Mouse (Mus musculus) myocyte (in vitro differentiated cells): ENCODE measurements around the gene Acer2. TPM values are rescaled to one million over a fixed set of nuclear protein-coding genes. Genes with fewer than 3 reads are reported as not detected.

Experiments
- H3K27me3 ChIP-seq: one replicate; pipeline ENCODE4 v1.6.1; 2011; ENCODE audit not compliant: control insufficient read depth, insufficient read depth, insufficient read length
- H3K36me3 ChIP-seq: one replicate; pipeline ENCODE4 v1.6.1; 2011; ENCODE audit not compliant: control insufficient read depth, insufficient read depth
- H3K4me2 ChIP-seq: one replicate; pipeline ENCODE4 v1.6.1; 2011; ENCODE audit warnings: low read depth, control low read depth
- H3K4me3 ChIP-seq: one replicate; pipeline ENCODE4 v1.5.1; 2011; ENCODE audit warnings: mild to moderate bottlenecking, control low read depth, moderate library complexity
- H3K79me2 ChIP-seq: one replicate; pipeline ENCODE4 v1.6.1; 2011; ENCODE audit not compliant: control insufficient read depth, insufficient read depth
- H3ac ChIP-seq: one replicate; pipeline ENCODE4 v1.6.1; 2011; ENCODE audit not compliant: control insufficient read depth, insufficient read length
- CEBPB ChIP-seq: IDR thresholded peaks from 2 replicates; pipeline ENCODE4 v1.6.1; 2011; ENCODE audit warnings: mild to moderate bottlenecking, moderate library complexity; ENCODE audit not compliant: poor library complexity, insufficient read depth, severe bottlenecking
- E2F4 ChIP-seq: IDR thresholded peaks from one replicate; pipeline ENCODE4 v1.6.1; 2011; ENCODE audit warnings: mild to moderate bottlenecking, control low read depth, moderate library complexity; ENCODE audit not compliant: insufficient read depth
- MAX ChIP-seq: IDR thresholded peaks from one replicate; pipeline ENCODE4 v1.6.1; 2011; ENCODE audit warnings: low read depth, mild to moderate bottlenecking, control low read depth
- MYOD1 ChIP-seq, 3 experiments: IDR thresholded peaks; one replicate each; pipeline ENCODE4 v1.6.1; 2011; ENCODE audit warnings: control low read depth in 2 of 3, low read depth in 2 of 3, mild to moderate bottlenecking in 2 of 3, moderate library complexity in 1 of 3; ENCODE audit not compliant: insufficient read length in 2 of 3, control insufficient read depth in 1 of 3
- MYOG ChIP-seq, 3 experiments: IDR thresholded peaks; one replicate each; pipeline ENCODE4 v1.6.1; 2011; ENCODE audit warnings: control low read depth in 2 of 3, low read depth in 2 of 3, mild to moderate bottlenecking in 2 of 3; ENCODE audit not compliant: insufficient read length in 2 of 3, control insufficient read depth in 1 of 3, insufficient read depth in 1 of 3
- POLR2A ChIP-seq: IDR thresholded peaks from one replicate; pipeline ENCODE4 v1.6.1; 2011; ENCODE audit warnings: low read depth, mild to moderate bottlenecking, control low read depth, moderate library complexity; ENCODE audit not compliant: insufficient read length
- POLR2AphosphoS2 ChIP-seq: IDR thresholded peaks from one replicate; pipeline ENCODE4 v1.6.1; 2011; ENCODE audit warnings: low read depth, control low read depth; ENCODE audit not compliant: insufficient read length
- REST ChIP-seq: IDR thresholded peaks from one replicate; pipeline ENCODE4 v1.6.1; 2011; ENCODE audit warnings: mild to moderate bottlenecking, control low read depth, moderate library complexity; ENCODE audit not compliant: insufficient read depth, insufficient read length
- SRF ChIP-seq: IDR thresholded peaks from one replicate; pipeline ENCODE4 v1.6.1; 2011; ENCODE audit warnings: low read depth; ENCODE audit not compliant: control insufficient read depth, insufficient read length
- TCF12 ChIP-seq: IDR thresholded peaks from one replicate; pipeline ENCODE4 v1.6.1; 2011; ENCODE audit warnings: mild to moderate bottlenecking, control low read depth; ENCODE audit not compliant: poor library complexity, insufficient read depth, severe bottlenecking
- TCF3 ChIP-seq: IDR thresholded peaks from one replicate; pipeline ENCODE4 v1.6.1; 2011; ENCODE audit warnings: low read depth, control low read depth; ENCODE audit not compliant: insufficient read length
- USF1 ChIP-seq: IDR thresholded peaks from one replicate; pipeline ENCODE4 v1.6.1; 2011; ENCODE audit warnings: low read depth, mild to moderate bottlenecking, control low read depth, moderate library complexity
- polyA plus RNA-seq: library from polyadenylated mRNA; unstranded; fragments of >200 nt; fragmentation: generic; extraction: Trizol; gene quantifications from one replicate; pipeline ENCODE4 v1.2.1, GENCODE M21; 2012; ENCODE audit warnings: missing spikeins

The Acer2 gene
- polyA plus RNA-seq, 1 experiment = 0.01 TPM

GRCm38 (mm10) chr4:86977272-86977671 is 103.1 kb downstream of the Acer2 start:
- Histone ChIP-seq H3K36me3 (no peaks in the 10 kb centered on the region), H3K79me2 (no peaks in the 10 kb centered on the region), H3K27me3 (no peaks in the 10 kb centered on the region), H3K4me2 (no peak overlapping the region), H3ac (no peak overlapping the region), H3K4me3 (no peak overlapping the region)
- no peak for TF ChIP-seq E2F4
- TF ChIP-seq MYOD1 (IDR thresholded peaks at IDR 0.05; ENCODE audit: control insufficient read depth in 1 of 3, insufficient read length in 2 of 3, low read depth in 2 of 3) = no peak
- no peak for TF ChIP-seq MYOG (IDR thresholded peaks at IDR 0.05; ENCODE audit: control insufficient read depth in 1 of 3, insufficient read depth in 1 of 3, insufficient read length in 2 of 3, low read depth in 2 of 3)
- no peak for TF ChIP-seq CEBPB
- TF ChIP-seq REST = no peak
- TF ChIP-seq SRF = no peak
- TF ChIP-seq MAX = no peak
- no peak for TF ChIP-seq TCF3
- TF ChIP-seq TCF12 = no peak
- no peak for TF ChIP-seq POLR2A
- TF ChIP-seq POLR2AphosphoS2 = no peak
- TF ChIP-seq USF1 = no peak

Other genes starting within 250 kb of the Acer2 start
- 247 TPM for gene Plin2, start 204.3 kb upstream of the Acer2 start, polyA plus RNA-seq
- 2.5 TPM for gene Dennd4c, start 125.8 kb upstream of the Acer2 start, polyA plus RNA-seq
- gene Rps6, start 17.0 kb upstream of the Acer2 start, polyA plus RNA-seq = 2,131 TPM